Mouse (Mus musculus) cerebellum, adult 2 months (tissue): ENCODE results near the gene Dusp22.

Experiments used
- CTCF ChIP-seq: fragments of 200-500 bp; IDR thresholded peaks from 2 replicates; pipeline ENCODE4 v1.5.1; 2011; ENCODE audit warnings: low read depth, mild to moderate bottlenecking, control low read depth, low read length, moderate library complexity, borderline replicate concordance; ENCODE audit not compliant: insufficient read depth
- POLR2A ChIP-seq: fragments of 200-500 bp; IDR thresholded peaks from 2 replicates; pipeline ENCODE4 v1.6.1; 2011; ENCODE audit warnings: low read length, control low read depth, borderline replicate concordance; ENCODE audit not compliant: insufficient read depth

- TF ChIP-seq CTCF, result no peak
- TF ChIP-seq POLR2A, result no peak
Measured at GRCm38 (mm10) chr13:30711066-30711465, 51.3 kb downstream of the Dusp22 start.
